Mouse (Mus musculus): ENCODE results near the gene Ifna2.

DNA sequence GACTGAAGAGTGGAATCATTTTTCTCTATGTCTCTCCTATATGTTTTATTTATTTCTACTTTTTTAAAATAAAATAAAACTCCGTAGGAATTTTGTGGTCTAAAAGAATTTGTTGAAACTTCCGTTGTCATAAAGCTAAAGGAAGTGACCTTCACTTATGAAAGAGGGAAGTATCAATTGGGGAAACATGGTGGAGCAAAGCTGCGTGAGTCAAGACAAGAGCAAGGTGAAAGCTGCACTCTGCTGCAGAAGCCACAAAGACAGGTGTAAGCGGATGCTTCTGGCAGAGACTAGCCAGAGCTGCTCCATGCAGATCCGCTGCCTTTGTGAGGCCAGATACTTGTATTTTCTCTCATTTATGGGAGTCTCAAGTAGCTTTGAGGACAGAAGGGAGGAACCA lies 15.1 kb upstream of the Ifna2 start:
- TF ChIP-seq POLR2A (IDR thresholded peaks at IDR 0.05; ENCODE audit: extremely low read depth, insufficient read depth, low read length), result no peak
- TF ChIP-seq CTCF (IDR thresholded peaks at IDR 0.05; ENCODE audit: low read depth, low read length), result no peak
